Mouse (Mus musculus) stomach, embryonic 16.5 days (tissue): ENCODE measurements at regions not wholly inside any gene's neighbourhood (a gene's known extent, or its start where the extent isn't known, plus 50 kb on each side); places are given as distances from the start of the nearest gene placed in this dataset.

ENCODE experiments used
- ATAC-seq: fragments of 200-750 bp; cut with Nextera tagmentation; 2 replicates; pipeline ENCODE4 v1.8.0; 2017; ENCODE audit warnings: moderate number of reproducible peaks, moderate TSS enrichment; ENCODE audit not compliant: insufficient read depth, low FRiP score
- H3K27ac ChIP-seq: fragments of 300-500 bp; sonication (generic); 2 replicates; pipeline ENCODE4 v1.5.1; 2014; ENCODE audit warnings: low read length
- H3K27me3 ChIP-seq: fragments of 300-500 bp; sonication (generic); 2 replicates; pipeline ENCODE4 v1.6.1; 2014; ENCODE audit warnings: low read length, control low read depth, mixed read lengths; ENCODE audit not compliant: control insufficient read depth, insufficient read depth
- H3K36me3 ChIP-seq: fragments of 300-500 bp; sonication (generic); 2 replicates; pipeline ENCODE4 v1.6.1; 2014; ENCODE audit warnings: low read length; ENCODE audit not compliant: control insufficient read depth, insufficient read depth
- H3K4me1 ChIP-seq: fragments of 300-500 bp; sonication (generic); 2 replicates; pipeline ENCODE4 v1.6.1; 2014; ENCODE audit warnings: low read length, control low read depth, mixed read lengths; ENCODE audit not compliant: control insufficient read depth, insufficient read depth
- H3K4me2 ChIP-seq: fragments of 300-500 bp; sonication (generic); 2 replicates; pipeline ENCODE4 v1.6.1; 2014; ENCODE audit warnings: low read depth, low read length, mixed read lengths
- H3K4me3 ChIP-seq: fragments of 300-500 bp; sonication (generic); replicated peaks from 2 replicates; pipeline ENCODE4 v1.5.1; 2014; ENCODE audit warnings: mild to moderate bottlenecking, low read length
- H3K9ac ChIP-seq: fragments of 300-500 bp; sonication (generic); 2 replicates; pipeline ENCODE4 v1.6.1; 2014; ENCODE audit warnings: low read length
- H3K9me3 ChIP-seq: fragments of 300-500 bp; sonication (generic); replicated peaks from 2 replicates; pipeline ENCODE4 v1.6.1; 2016; ENCODE audit warnings: low read length, control low read depth; ENCODE audit not compliant: control insufficient read depth
- WGBS: fragments of 180-500 bp; shearing (Covaris S2); extraction: QIAGEN DNeasy Blood & Tissue Kit; methylation state at CpG from one replicate; pipeline ENCODE4 v1.1.7; 2014; 5-methylcytosine and 5-hydroxymethylcytosine counted together

DNA sequence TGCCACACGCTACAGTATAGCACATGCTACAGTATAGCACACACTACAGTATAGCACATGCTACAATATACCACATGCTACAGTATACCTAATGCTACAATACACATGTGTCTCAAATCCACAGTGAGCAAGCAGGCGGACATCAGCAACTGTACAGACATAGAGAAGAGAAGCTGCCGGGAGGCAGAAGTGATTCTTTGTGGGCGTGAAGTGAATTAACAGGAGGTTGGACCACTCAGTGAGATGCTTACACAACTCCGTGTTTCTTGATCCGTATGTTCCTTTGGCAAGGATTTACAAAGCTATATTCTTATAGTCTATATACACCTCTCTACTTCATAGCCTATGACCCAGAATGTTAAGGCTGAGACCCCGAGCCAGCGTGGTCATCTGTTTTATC lies 128.5 kb upstream of the Rxylt1 start:
- H3K4me3 ChIP-seq = no peak overlapping the region
- WGBS = 91% methylated on average over 8 of the region's 8 CpGs
- H3K9me3 ChIP-seq = no peaks in the 10 kb centered on the region
- ATAC-seq = no peak
- H3K4me2 ChIP-seq = no peak overlapping the region
- H3K4me1 ChIP-seq = peaks cover 6% of the 10 kb centered on the region; the same call in 1 of the 2 replicates
- no peak overlapping the region for H3K9ac ChIP-seq
- H3K36me3 ChIP-seq = no peaks in the 10 kb centered on the region
- no peak overlapping the region for H3K27ac ChIP-seq
- no peaks in the 10 kb centered on the region for H3K27me3 ChIP-seq

DNA sequence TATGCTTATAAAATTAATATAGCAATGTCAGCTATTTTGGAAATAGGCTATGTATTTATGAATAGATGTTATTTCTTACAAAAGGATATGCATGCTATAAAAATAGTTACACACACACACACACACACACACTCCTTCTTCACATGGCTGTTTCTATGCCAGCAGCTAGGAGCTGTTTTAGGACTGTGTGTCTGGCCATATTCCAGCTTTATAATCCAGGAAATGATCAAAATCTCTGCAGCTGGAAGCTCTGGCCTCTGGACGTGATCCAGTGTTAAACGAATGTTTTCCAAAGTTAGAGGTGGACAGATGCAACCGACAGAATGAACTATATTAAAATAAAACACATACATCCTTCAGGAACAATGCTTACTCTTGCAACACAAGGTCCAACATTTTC lies 125.9 kb upstream of the Rxylt1 start:
- H3K36me3 ChIP-seq = no peaks in the 10 kb centered on the region
- no peaks in the 10 kb centered on the region for H3K9me3 ChIP-seq
- peak; percentile 79; the same call in 1 of the 2 replicates for ATAC-seq
- peaks cover 6% of the 10 kb centered on the region; the same call in 1 of the 2 replicates for H3K4me1 ChIP-seq
- no peak overlapping the region for H3K9ac ChIP-seq
- H3K27me3 ChIP-seq = no peaks in the 10 kb centered on the region
- H3K4me2 ChIP-seq = no peak overlapping the region
- no peak overlapping the region; the same call in 1 of the 2 replicates for H3K27ac ChIP-seq
- 37% methylated on average over 3 of the region's 3 CpGs for WGBS
- no peak overlapping the region for H3K4me3 ChIP-seq

DNA sequence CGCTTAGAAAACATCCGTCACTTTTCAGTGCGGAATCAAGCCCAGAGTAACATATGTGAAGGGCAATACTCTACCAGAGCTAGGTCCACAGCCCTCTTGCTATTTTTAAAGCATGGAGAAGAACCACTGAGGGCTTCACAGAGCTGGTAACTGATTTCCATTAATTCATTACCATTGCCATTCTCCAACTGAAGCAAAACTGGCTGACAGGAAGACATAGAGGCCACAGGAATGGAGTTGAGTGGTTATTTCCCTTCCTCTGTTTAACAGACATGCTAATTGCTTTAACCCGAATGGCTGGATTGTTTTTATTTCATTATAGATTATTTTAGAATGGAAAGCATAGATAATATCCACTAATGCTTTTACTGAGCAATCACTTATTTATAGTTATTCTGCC lies 120.4 kb upstream of the Rxylt1 start:
- Histone ChIP-seq H3K9me3 (no peaks in the 10 kb centered on the region), H3K4me3 (no peak overlapping the region), H3K9ac (no peak overlapping the region), H3K27me3 (no peaks in the 10 kb centered on the region), H3K4me1 (peaks cover under 1% of the 10 kb centered on the region; the same call in 1 of the 2 replicates), H3K4me2 (no peak overlapping the region), H3K27ac (no peak overlapping the region), H3K36me3 (no peaks in the 10 kb centered on the region)
- 71% methylated on average over 4 of the region's 4 CpGs for WGBS
- no peak for ATAC-seq

DNA sequence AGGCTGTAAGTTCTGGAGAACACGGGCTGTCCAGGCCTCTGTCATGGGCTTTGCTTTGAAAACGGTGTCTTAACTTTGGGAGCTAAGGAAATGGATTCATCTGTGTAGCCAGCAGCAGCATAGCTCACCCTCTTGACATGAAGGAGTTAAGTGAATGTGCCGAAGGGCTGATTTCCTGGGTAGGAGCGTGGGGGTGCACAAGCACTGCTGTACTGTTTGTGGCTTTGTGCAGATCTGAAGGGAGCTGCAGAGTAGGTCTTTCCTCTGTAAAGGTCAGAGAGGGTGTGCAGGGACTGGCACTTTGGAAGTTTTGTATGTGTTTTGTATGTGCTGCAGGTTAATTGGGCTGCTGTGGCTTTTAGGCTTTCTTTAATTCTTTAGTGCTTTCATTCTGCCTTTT lies 102.6 kb upstream of the Rxylt1 start:
- H3K9me3 ChIP-seq = no peaks in the 10 kb centered on the region
- no peaks in the 10 kb centered on the region for H3K27me3 ChIP-seq
- 48% methylated on average over 4 of the region's 4 CpGs for WGBS
- no peak overlapping the region for H3K4me3 ChIP-seq
- ATAC-seq = no peak
- no peak overlapping the region for H3K9ac ChIP-seq
- no peak overlapping the region for H3K27ac ChIP-seq
- H3K36me3 ChIP-seq = no peaks in the 10 kb centered on the region
- no peak overlapping the region for H3K4me2 ChIP-seq
- no peaks in the 10 kb centered on the region for H3K4me1 ChIP-seq

DNA sequence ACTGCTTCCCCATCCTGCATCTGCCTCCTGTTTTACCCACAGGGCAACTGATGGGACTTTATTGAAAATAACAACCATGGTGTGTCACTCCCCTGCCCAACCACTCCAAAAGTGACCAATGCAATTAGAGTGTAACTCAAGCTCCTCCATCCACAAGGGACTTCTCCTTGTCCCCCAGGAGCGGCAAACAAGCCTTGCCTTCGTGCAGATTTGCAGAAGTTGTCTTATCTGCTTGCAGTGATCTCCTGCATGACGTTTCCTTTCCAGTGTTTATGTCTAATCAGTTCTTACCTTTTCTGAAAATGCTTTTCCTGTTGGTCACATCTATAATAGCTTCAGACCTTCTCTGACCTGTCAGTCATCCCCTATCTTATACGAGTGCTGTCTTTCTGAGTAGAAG lies 100.5 kb upstream of the Rxylt1 start:
- WGBS = 78% methylated on average over 4 of the region's 4 CpGs
- no peaks in the 10 kb centered on the region for H3K27me3 ChIP-seq
- H3K4me3 ChIP-seq = no peak overlapping the region
- H3K36me3 ChIP-seq = no peaks in the 10 kb centered on the region
- no peaks in the 10 kb centered on the region for H3K9me3 ChIP-seq
- H3K9ac ChIP-seq = no peak overlapping the region
- no peak overlapping the region for H3K27ac ChIP-seq
- no peak overlapping the region for H3K4me2 ChIP-seq
- ATAC-seq = no peak
- H3K4me1 ChIP-seq = no peaks in the 10 kb centered on the region

DNA sequence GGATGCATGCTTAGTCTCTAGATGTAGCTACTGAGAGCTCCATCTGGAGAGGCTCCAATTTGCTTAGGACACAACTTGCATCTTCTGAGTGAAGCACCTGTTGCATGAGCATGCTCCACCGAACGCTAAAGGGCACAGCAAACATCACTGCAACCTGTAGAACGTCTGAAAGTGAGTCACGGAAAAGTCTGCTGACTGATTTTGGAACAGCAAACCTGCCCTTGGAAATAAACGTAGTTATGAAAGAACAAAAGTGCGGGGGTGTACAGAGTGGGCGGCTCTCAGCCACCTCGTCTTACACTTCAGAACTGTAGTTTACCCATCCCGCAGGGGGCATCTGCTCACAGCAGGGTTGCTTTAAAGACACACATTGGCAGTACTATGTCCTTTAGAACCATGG lies 97.0 kb upstream of the Rxylt1 start:
- no peaks in the 10 kb centered on the region for H3K9me3 ChIP-seq
- WGBS = 75% methylated on average over 9 of the region's 9 CpGs

GRCm38 (mm10) chr10:122193343-122193742 lies 96.2 kb upstream of the Rxylt1 start:
- ATAC-seq = no peak
- 83% methylated on average over 5 of the region's 5 CpGs for WGBS
- H3K36me3 ChIP-seq = no peaks in the 10 kb centered on the region
- no peak overlapping the region for H3K9ac ChIP-seq
- no peak overlapping the region for H3K4me3 ChIP-seq
- no peak overlapping the region for H3K4me2 ChIP-seq
- H3K4me1 ChIP-seq = no peaks in the 10 kb centered on the region
- no peaks in the 10 kb centered on the region for H3K27me3 ChIP-seq
- H3K27ac ChIP-seq = no peak overlapping the region
- no peaks in the 10 kb centered on the region for H3K9me3 ChIP-seq

More for the DNA sequence above, 97.0 kb upstream of the Rxylt1 start:
- Histone ChIP-seq H3K9ac (no peak overlapping the region), H3K4me2 (no peak overlapping the region), H3K27ac (no peak overlapping the region), H3K27me3 (no peaks in the 10 kb centered on the region), H3K4me1 (no peaks in the 10 kb centered on the region), H3K4me3 (no peak overlapping the region), H3K36me3 (no peaks in the 10 kb centered on the region)
- ATAC-seq = no peak

DNA sequence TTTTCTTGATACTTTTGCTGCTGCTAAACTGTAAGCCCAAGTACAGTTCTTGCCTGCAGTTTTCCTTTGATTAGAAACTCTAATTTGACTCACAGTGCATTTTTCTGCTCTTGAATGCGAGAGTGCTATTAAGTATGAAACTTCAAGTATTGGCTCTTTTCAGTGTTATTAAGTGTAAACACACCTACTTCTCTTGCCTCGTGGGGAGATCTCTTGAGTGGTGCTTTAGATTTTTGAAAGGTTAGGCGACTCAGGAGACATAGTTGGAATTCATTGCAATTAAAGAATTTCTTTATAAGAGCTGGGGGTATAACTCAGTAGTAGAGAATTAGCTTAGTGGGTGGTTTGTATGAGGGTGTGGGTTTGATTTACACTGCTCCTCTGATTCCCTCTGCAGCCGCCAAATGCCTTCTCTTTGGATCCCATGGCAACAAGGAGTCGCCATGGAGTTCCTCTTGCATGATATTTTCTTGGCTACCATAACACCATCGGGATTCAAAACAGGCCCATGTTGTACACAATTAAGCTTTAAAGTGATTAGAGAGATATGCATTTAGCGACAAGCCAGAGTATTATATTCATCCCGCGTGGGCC lies 88.1 kb upstream of the Rxylt1 start:
- no peak for ATAC-seq
- Histone ChIP-seq H3K4me3 (no peak overlapping the region), H3K27me3 (no peaks in the 10 kb centered on the region), H3K4me1 (no peaks in the 10 kb centered on the region), H3K4me2 (no peak overlapping the region), H3K9me3 (no peaks in the 10 kb centered on the region), H3K36me3 (no peaks in the 10 kb centered on the region), H3K27ac (no peak overlapping the region), H3K9ac (no peak overlapping the region)
- 83% methylated on average over 9 of the region's 9 CpGs for WGBS

GRCm38 (mm10) chr10:122183025-122183424 lies 85.9 kb upstream of the Rxylt1 start:
- no peak for ATAC-seq
- Histone ChIP-seq H3K27ac (no peak overlapping the region), H3K27me3 (no peaks in the 10 kb centered on the region), H3K4me1 (no peaks in the 10 kb centered on the region), H3K4me2 (no peak overlapping the region), H3K36me3 (no peaks in the 10 kb centered on the region), H3K9me3 (no peaks in the 10 kb centered on the region), H3K4me3 (no peak overlapping the region), H3K9ac (no peak overlapping the region)
- 24% methylated on average over 4 of the region's 4 CpGs for WGBS
